Mouse (Mus musculus): Measurements from ENCODE around the gene Cfc1.

DNA sequence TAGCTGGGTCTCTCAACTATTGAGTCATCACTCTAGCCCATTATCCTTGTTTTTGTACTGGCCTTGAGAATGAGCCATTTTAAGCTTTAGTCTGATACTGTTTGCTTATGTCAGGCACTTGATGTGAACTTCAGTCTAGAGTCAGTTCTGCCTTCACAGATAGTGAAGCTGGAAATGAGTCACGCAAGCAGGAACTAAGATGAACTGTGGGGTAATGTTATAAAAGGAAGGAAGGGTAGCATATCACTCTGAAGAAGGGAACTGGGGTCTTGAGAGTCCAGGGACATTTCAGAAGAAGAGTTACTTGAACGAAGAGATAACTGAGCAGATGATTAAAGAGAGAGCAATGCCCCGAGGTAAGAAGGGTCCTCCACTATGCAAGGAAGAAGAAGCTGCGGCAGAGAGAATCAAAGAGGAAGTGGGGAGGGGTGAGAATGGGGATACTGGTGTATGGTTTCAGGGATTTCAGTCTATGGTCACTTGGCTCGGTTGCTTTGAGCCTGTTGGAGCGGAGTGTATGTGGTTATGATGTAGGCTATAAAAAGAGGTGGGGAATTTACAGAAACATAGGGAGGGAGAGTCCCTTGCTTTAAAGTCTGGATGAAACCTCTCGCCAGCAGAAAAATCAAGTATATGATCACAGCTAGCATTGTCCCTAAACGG lies 29.1 kb downstream of the Cfc1 start:
- TF ChIP-seq CTCF (IDR thresholded peaks at IDR 0.05; ENCODE audit: low read depth): no peak
- TF ChIP-seq EP300 (IDR thresholded peaks at IDR 0.05; ENCODE audit: low read depth): no peak
